Mouse (Mus musculus) hindbrain, embryonic 14.5 days (tissue): ENCODE measurements around the gene Lss. TPM values are rescaled to one million over a fixed set of nuclear protein-coding genes. Genes with fewer than 3 reads are reported as not detected.

Source experiments
- ATAC-seq: fragments of 200-750 bp; cut with Nextera tagmentation; 2 replicates; pipeline ENCODE4 v1.8.0; 2017; ENCODE audit warnings: moderate number of reproducible peaks, mild to moderate bottlenecking, moderate TSS enrichment, moderate library complexity; ENCODE audit not compliant: low FRiP score
- DNase-seq: peaks from one replicate; pipeline ENCODE4 v3.0.0-alpha.2; 2015; ENCODE audit warnings: low spot score
- H3K27ac ChIP-seq: fragments of 300-500 bp; sonication (generic); 2 replicates; pipeline ENCODE4 v1.5.1; 2014; ENCODE audit warnings: mild to moderate bottlenecking, moderate library complexity
- H3K27me3 ChIP-seq: fragments of 300-500 bp; sonication (generic); 2 replicates; pipeline ENCODE4 v1.6.1; 2014; ENCODE audit warnings: mild to moderate bottlenecking, low read length, mixed read lengths; ENCODE audit not compliant: control insufficient read depth, insufficient read depth
- H3K36me3 ChIP-seq: fragments of 300-500 bp; sonication (generic); replicated peaks from 2 replicates; pipeline ENCODE4 v1.6.1; 2014; ENCODE audit not compliant: control insufficient read depth, insufficient read depth
- H3K4me1 ChIP-seq: fragments of 300-500 bp; sonication (generic); replicated peaks from 2 replicates; pipeline ENCODE4 v1.6.1; 2014; ENCODE audit warnings: antibody characterized with exemption, low read length, mixed read lengths; ENCODE audit not compliant: control insufficient read depth, insufficient read depth
- H3K4me2 ChIP-seq: fragments of 300-500 bp; sonication (generic); replicated peaks from 2 replicates; pipeline ENCODE4 v1.6.1; 2014; ENCODE audit warnings: mild to moderate bottlenecking, moderate library complexity
- H3K4me3 ChIP-seq: fragments of 300-500 bp; sonication (generic); replicated peaks from 2 replicates; pipeline ENCODE4 v1.5.1; 2014; ENCODE audit warnings: mild to moderate bottlenecking, low read length
- H3K9ac ChIP-seq: fragments of 300-500 bp; sonication (generic); 2 replicates; pipeline ENCODE4 v1.6.1; 2014
- H3K9me3 ChIP-seq: fragments of 300-500 bp; sonication (generic); 2 replicates; pipeline ENCODE4 v1.6.1; 2016; ENCODE audit warnings: low read length; ENCODE audit not compliant: control insufficient read depth
- WGBS: fragments of 180-500 bp; shearing (Covaris S2); extraction: QIAGEN DNeasy Blood & Tissue Kit; methylation state at CpG from one replicate; pipeline ENCODE4 v1.1.7; 2014; 5-methylcytosine and 5-hydroxymethylcytosine counted together
- polyA plus RNA-seq: library from polyadenylated mRNA; unstranded; fragments of >200 nt; fragmentation: Nextera tagmentation; extraction: Ambion mirVana; gene quantifications from 2 replicates; pipeline ENCODE4 v1.2.1, GENCODE M21; 2014

The Lss gene
- polyA plus RNA-seq, result 36.2 and 39.9 TPM in 2 replicates

DNA sequence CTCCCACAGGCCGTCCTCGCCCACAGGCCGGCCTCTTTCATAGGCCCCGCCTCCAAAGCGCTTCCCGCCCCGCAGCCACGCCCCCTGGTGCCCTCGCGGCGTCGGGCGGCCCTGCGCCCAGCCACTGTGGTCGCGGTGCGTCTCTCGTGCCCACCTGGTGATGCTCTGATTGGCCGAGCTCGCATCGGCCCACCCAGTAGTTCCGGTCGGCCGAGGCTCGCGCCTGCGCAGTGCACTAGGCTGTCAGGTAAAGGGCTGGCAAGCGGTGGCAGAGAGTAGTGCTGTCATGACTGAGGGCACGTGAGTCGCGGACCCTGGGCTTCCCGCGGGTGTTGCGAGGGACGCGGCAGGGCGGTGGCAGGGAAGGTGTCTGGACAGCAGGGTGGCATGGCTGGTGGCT is at the start of gene Lss:
Gene Lss (plus strand): TSS at position 214 of the 400 bp plus-strand sequence.
- H3K9ac ChIP-seq, result peak within 1 kb of the TSS; percentile 78
- H3K27me3 ChIP-seq, result no peaks in the 10 kb centered on the region
- peak within 1 kb of the TSS; percentile 75 for H3K4me3 ChIP-seq
- H3K4me1 ChIP-seq, result peaks cover 20% of the 10 kb centered on the region; the same call in 1 of the 2 replicates
- peak within 1 kb of the TSS; percentile 65 for H3K4me2 ChIP-seq
- peak within 1 kb of the TSS; percentile 77 for H3K27ac ChIP-seq
- DNase-seq, result peak; percentile 97
- H3K36me3 ChIP-seq, result peaks cover 27% of the 10 kb centered on the region
- no peaks in the 10 kb centered on the region for H3K9me3 ChIP-seq
- under 1% methylated on average over 37 of the region's 37 CpGs for WGBS
- ATAC-seq, result peak; percentile 100

DNA sequence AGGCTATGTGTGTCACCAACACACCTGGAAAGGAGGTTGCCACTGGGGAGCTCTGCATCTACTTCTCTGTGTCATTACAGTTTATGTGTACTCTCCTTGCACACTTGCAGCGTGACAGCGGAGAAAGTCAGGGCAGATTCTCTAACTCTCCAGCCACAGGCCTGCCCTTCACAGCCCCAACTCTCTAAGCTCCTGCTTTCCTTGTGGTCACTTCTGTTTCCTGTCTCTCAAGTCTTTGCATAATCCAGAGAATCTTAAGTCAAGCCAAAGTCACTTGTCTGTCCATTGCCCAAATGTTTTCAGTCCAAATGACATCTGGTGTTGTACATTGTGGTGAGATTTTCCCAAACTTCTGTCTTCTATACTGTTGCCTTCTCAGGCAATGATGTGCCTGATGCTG is 45.1 kb upstream of the Lss start:
- no peak overlapping the region for H3K4me3 ChIP-seq
- WGBS, result 100% methylated on average over 2 of the region's 2 CpGs

GRCm38 (mm10) chr10:76488265-76488664 is 43.1 kb upstream of the Lss start:
- Histone ChIP-seq H3K4me1 (no peaks in the 10 kb centered on the region), H3K27me3 (no peaks in the 10 kb centered on the region), H3K27ac (no peak overlapping the region), H3K9ac (no peak overlapping the region), H3K4me3 (no peak overlapping the region), H3K9me3 (no peaks in the 10 kb centered on the region), H3K36me3 (peaks cover 97% of the 10 kb centered on the region), H3K4me2 (no peak overlapping the region)
- WGBS, result 96% methylated on average over 8 of the region's 8 CpGs
- ATAC-seq (no peak), DNase-seq (no peak)

More for the DNA sequence above, 45.1 kb upstream of the Lss start:
- Histone ChIP-seq H3K4me1 (no peaks in the 10 kb centered on the region), H3K27ac (no peak overlapping the region), H3K9ac (no peak overlapping the region), H3K9me3 (no peaks in the 10 kb centered on the region), H3K27me3 (no peaks in the 10 kb centered on the region), H3K4me2 (no peak overlapping the region), H3K36me3 (peaks cover 100% of the 10 kb centered on the region)
- DNase-seq, result no peak
- no peak for ATAC-seq

GRCm38 (mm10) chr10:76489205-76489604 is 42.2 kb upstream of the Lss start:
- ATAC-seq, result no peak
- Histone ChIP-seq H3K9me3 (no peaks in the 10 kb centered on the region), H3K4me3 (no peak overlapping the region), H3K36me3 (peaks cover 97% of the 10 kb centered on the region), H3K27ac (no peak overlapping the region), H3K9ac (no peak overlapping the region), H3K4me1 (no peaks in the 10 kb centered on the region), H3K4me2 (no peak overlapping the region), H3K27me3 (no peaks in the 10 kb centered on the region)
- 96% methylated on average over 15 of the region's 15 CpGs for WGBS
- no peak for DNase-seq

DNA sequence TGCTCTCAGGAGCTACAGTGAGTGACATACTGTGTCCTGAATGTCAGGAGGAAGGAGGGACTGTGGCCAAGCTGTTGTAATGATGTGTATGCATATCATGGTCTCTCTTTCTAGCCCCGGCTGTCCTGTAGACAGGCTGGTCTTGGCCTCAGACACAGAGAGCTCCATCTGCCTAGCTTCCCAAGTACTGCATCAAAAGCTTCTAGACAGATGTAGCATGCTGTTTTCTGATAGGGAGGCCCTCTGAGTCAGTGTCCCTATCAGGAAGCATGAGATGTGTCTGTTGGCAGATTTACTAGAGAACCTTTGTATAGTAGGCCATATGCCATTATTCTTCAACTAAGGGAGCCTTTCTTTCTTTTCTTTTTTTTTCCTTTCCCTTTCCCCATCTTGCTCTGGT is 37.9 kb upstream of the Lss start:
- 78% methylated on average over 1 of the region's 1 CpGs for WGBS
- Histone ChIP-seq H3K9ac (no peak overlapping the region), H3K36me3 (peaks cover 92% of the 10 kb centered on the region), H3K4me1 (no peaks in the 10 kb centered on the region), H3K9me3 (no peaks in the 10 kb centered on the region), H3K27ac (no peak overlapping the region), H3K4me3 (no peak overlapping the region), H3K27me3 (no peaks in the 10 kb centered on the region), H3K4me2 (no peak overlapping the region)
- DNase-seq (no peak), ATAC-seq (no peak)

DNA sequence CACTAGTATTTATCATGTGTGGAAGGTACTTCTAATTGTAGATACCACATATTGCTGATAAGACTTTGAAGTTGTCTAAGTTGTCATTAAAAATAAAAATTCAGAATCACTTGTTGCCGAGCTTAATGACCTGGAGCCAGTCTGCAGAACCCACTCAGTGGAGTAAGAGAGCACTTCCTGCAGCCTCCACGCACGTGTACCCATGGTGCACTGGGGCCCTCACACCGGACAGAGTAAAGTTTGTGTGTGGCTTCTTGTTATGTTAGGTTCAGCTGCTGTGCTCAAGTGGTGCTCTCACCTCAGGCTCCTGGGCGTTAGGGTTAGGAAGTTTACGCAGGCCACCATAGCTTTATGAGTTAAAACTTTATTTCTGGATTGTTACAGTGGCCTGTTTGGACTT is 35.9 kb upstream of the Lss start:
- Histone ChIP-seq H3K4me1 (no peaks in the 10 kb centered on the region), H3K4me3 (no peak overlapping the region), H3K36me3 (peaks cover 92% of the 10 kb centered on the region), H3K27me3 (no peaks in the 10 kb centered on the region), H3K27ac (no peak overlapping the region), H3K9me3 (no peaks in the 10 kb centered on the region), H3K4me2 (no peak overlapping the region), H3K9ac (no peak overlapping the region)
- 94% methylated on average over 6 of the region's 6 CpGs for WGBS
- DNase-seq (no peak), ATAC-seq (no peak)

DNA sequence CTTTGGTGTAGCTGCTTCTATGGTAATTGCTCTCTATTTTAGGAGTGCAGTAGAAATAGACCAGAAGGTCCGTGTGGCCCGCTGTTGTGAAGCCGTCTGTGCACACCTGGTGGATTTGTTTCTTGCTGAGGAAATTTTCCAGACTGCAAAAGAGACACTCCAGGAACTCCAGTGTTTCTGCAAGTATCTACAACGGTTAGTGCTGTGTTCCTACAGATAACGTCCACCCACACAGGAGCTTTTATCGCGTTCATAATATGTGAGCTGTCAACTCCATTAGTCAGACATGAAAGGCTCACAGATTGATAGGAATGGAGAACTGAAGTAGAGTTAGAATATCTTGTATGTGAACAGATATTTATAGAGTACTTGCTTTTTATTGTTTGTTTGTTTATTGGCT is 35.0 kb upstream of the Lss start:
- H3K36me3 ChIP-seq, result peaks cover 92% of the 10 kb centered on the region

GRCm38 (mm10) chr10:76497522-76497921 is 33.9 kb upstream of the Lss start:
- no peaks in the 10 kb centered on the region for H3K27me3 ChIP-seq
- peaks cover 95% of the 10 kb centered on the region for H3K36me3 ChIP-seq
- H3K4me2 ChIP-seq, result no peak overlapping the region
- DNase-seq (no peak), ATAC-seq (no peak)
- H3K4me3 ChIP-seq, result no peak overlapping the region
- H3K4me1 ChIP-seq, result no peaks in the 10 kb centered on the region
- 95% methylated on average over 4 of the region's 4 CpGs for WGBS
- H3K9ac ChIP-seq, result no peak overlapping the region
- no peak overlapping the region for H3K27ac ChIP-seq
- H3K9me3 ChIP-seq, result no peaks in the 10 kb centered on the region

More for the DNA sequence above, 35.0 kb upstream of the Lss start:
- no peak overlapping the region for H3K4me2 ChIP-seq
- H3K27me3 ChIP-seq, result no peaks in the 10 kb centered on the region
- H3K9ac ChIP-seq, result no peak overlapping the region
- DNase-seq, result no peak
- no peak overlapping the region for H3K27ac ChIP-seq
- H3K4me3 ChIP-seq, result no peak overlapping the region
- no peaks in the 10 kb centered on the region for H3K9me3 ChIP-seq
- no peaks in the 10 kb centered on the region for H3K4me1 ChIP-seq
- WGBS, result 96% methylated on average over 7 of the region's 7 CpGs
- no peak for ATAC-seq

DNA sequence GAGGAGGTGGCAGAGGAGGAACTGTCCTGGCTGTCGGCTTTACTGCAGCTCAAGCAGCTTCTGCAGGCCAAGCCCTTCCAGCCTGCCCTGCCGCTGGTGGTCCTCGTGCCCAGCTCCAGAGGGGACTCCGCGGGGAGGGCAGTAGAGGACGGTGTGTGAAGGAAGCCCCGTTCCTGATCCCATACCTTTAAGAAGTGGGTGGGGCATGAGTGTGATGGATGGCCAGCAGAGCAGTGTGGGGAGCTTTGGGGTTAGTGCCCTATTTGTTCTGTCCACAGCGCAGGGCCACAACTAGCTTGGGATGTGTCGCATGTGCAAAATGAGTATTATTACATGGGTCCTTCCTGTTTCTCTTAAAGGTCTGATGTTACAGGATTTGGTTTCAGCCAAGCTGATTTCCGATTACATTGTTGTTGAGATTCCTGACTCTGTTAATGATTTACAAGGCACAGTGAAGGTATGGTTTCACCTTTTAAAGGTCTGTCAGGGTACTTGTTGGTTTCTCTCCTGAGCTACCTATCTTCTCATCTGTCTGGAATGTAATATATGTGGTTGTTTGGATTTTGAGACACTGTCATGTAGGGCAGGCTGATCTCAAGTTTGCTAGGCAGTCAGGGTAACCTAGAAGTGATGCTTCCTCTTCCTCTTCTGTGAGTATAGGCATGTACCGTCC is 27.0 kb upstream of the Lss start:
- H3K27me3 ChIP-seq, result no peaks in the 10 kb centered on the region
- ATAC-seq, result no peak
- no peaks in the 10 kb centered on the region for H3K9me3 ChIP-seq
- WGBS, result 90% methylated on average over 11 of the region's 11 CpGs
- no peak overlapping the region for H3K4me2 ChIP-seq
- no peak overlapping the region for H3K9ac ChIP-seq
- peaks cover 94% of the 10 kb centered on the region for H3K36me3 ChIP-seq
- no peaks in the 10 kb centered on the region for H3K4me1 ChIP-seq
- DNase-seq, result no peak
- no peak overlapping the region for H3K4me3 ChIP-seq
- no peak overlapping the region for H3K27ac ChIP-seq

GRCm38 (mm10) chr10:76505865-76506264 is 25.5 kb upstream of the Lss start:
- H3K27me3 ChIP-seq, result no peaks in the 10 kb centered on the region
- no peaks in the 10 kb centered on the region for H3K9me3 ChIP-seq
- H3K36me3 ChIP-seq, result peaks cover 86% of the 10 kb centered on the region
- 97% methylated on average over 7 of the region's 7 CpGs for WGBS
- ATAC-seq (no peak), DNase-seq (no peak)
- no peak overlapping the region for H3K4me2 ChIP-seq
- H3K4me1 ChIP-seq, result no peaks in the 10 kb centered on the region
- H3K4me3 ChIP-seq, result no peak overlapping the region
- no peak overlapping the region for H3K9ac ChIP-seq
- H3K27ac ChIP-seq, result no peak overlapping the region
